Mouse (Mus musculus): ENCODE measurements around the gene Hibadh. TPM values are rescaled to one million over a fixed set of nuclear protein-coding genes. Genes with fewer than 3 reads are reported as not detected.
A peak's percentile ranks its signal among the peaks of the same experiment; 100 is the strongest.
"Not testable (repeated sequence)": the region's sequence is repeated elsewhere in the genome, so short reads cannot be mapped to it uniquely, and the experiment has no call there.

The Hibadh gene
- 10 to 100 TPM; 45.1 to 54.3 (median 49.6) TPM for total RNA-seq (2022)

- peak; percentile 94 to 95 for DNase-seq (ENCODE audit: low spot score in 2 of 2)
Measured at GRCm38 (mm10) chr6:52640224-52640712, at the start of gene Hibadh. Hibadh (minus strand) TSS chr6:52640389.

GRCm38 (mm10) chr6:52686901-52687500, 46.8 kb upstream of the Hibadh start:
- DNase-seq (ENCODE audit: low spot score in 2 of 2) = no peak

GRCm38 (mm10) chr6:52682607-52683006, 42.4 kb upstream of the Hibadh start:
- DNase-seq (ENCODE audit: low spot score in 2 of 2) = no peak

GRCm38 (mm10) chr6:52681847-52682485, 41.8 kb upstream of the Hibadh start:
- DNase-seq (ENCODE audit: low spot score in 2 of 2) = no peak

- no peak for DNase-seq (ENCODE audit: low spot score in 2 of 2)
Measured at GRCm38 (mm10) chr6:52680458-52681032, 40.4 kb upstream of the Hibadh start.

GRCm38 (mm10) chr6:52679565-52679964, 39.4 kb upstream of the Hibadh start:
- DNase-seq (ENCODE audit: low spot score in 2 of 2) = no peak

- not testable (repeated sequence) for DNase-seq (ENCODE audit: low spot score in 2 of 2)
Measured at GRCm38 (mm10) chr6:52677534-52677933, 37.3 kb upstream of the Hibadh start.

GRCm38 (mm10) chr6:52675222-52675921, 35.2 kb upstream of the Hibadh start:
- DNase-seq (ENCODE audit: low spot score in 2 of 2) = no peak

GRCm38 (mm10) chr6:52674541-52674940, 34.4 kb upstream of the Hibadh start:
- DNase-seq (ENCODE audit: low spot score in 2 of 2) = no peak

GRCm38 (mm10) chr6:52673706-52674105, 33.5 kb upstream of the Hibadh start:
- no peak for DNase-seq (ENCODE audit: low spot score in 2 of 2)

GRCm38 (mm10) chr6:52672539-52672938, 32.4 kb upstream of the Hibadh start:
- no peak for DNase-seq (ENCODE audit: low spot score in 2 of 2)

- DNase-seq (ENCODE audit: low spot score in 2 of 2) = no peak
Measured at GRCm38 (mm10) chr6:52671791-52672190, 31.6 kb upstream of the Hibadh start.

- DNase-seq (ENCODE audit: low spot score in 2 of 2) = not testable (repeated sequence)
Measured at GRCm38 (mm10) chr6:52669878-52670277, 29.7 kb upstream of the Hibadh start.

- no peak for DNase-seq (ENCODE audit: low spot score in 2 of 2)
Measured at GRCm38 (mm10) chr6:52667641-52668040, 27.5 kb upstream of the Hibadh start.

- no peak for DNase-seq (ENCODE audit: low spot score in 2 of 2)
Measured at GRCm38 (mm10) chr6:52663021-52663420, 22.8 kb upstream of the Hibadh start.

- no peak for DNase-seq (ENCODE audit: low spot score in 2 of 2)
Measured at GRCm38 (mm10) chr6:52655266-52655665, 15.1 kb upstream of the Hibadh start.

- DNase-seq (ENCODE audit: low spot score in 2 of 2) = no peak
Measured at GRCm38 (mm10) chr6:52648806-52649205, 8.6 kb upstream of the Hibadh start.

GRCm38 (mm10) chr6:52648031-52648430, 7.8 kb upstream of the Hibadh start:
- no peak for DNase-seq (ENCODE audit: low spot score in 2 of 2)

GRCm38 (mm10) chr6:52645926-52646325, 5.7 kb upstream of the Hibadh start:
- no peak for DNase-seq (ENCODE audit: low spot score in 2 of 2)

GRCm38 (mm10) chr6:52642152-52642551, 2.0 kb upstream of the Hibadh start:
- DNase-seq (ENCODE audit: low spot score in 2 of 2) = no peak

GRCm38 (mm10) chr6:52641076-52641475, 887 bp upstream of the Hibadh start:
- no peak for DNase-seq (ENCODE audit: low spot score in 2 of 2)
